Mouse (Mus musculus) adrenal gland, postnatal 25 days (tissue): ENCODE measurements around the gene Dis3l. TPM values are rescaled to one million over a fixed set of nuclear protein-coding genes. Genes with fewer than 3 reads are reported as not detected.
A peak's percentile ranks its signal among the peaks of the same experiment; 100 is the strongest.

Source experiments
- DNase-seq: peaks from one replicate; pipeline ENCODE4 v3.0.0; 2021; ENCODE audit warnings: mixed read lengths
- long read RNA-seq: library from polyadenylated mRNA; stranded (forward); transcript quantifications from one replicate; pipeline ENCODE4 v2.0.0, GENCODE M21; 2021
- total RNA-seq: library from RNA; stranded (reverse); gene quantifications from 2 replicates; pipeline ENCODE4 v1.2.3, GENCODE M21; 2021

The Dis3l gene
- total RNA-seq = 20.5 and 22.6 TPM in 2 replicates
- long read RNA-seq, transcript Dis3l-208 (17 exons, 3,575 nt) = major isoform, 24 of 29 reads
- long read RNA-seq, partial matches to known transcripts = 4 of 29 reads
- long read RNA-seq, other reads (novel, unspliced or antisense) = 1 of 29 reads

DNA sequence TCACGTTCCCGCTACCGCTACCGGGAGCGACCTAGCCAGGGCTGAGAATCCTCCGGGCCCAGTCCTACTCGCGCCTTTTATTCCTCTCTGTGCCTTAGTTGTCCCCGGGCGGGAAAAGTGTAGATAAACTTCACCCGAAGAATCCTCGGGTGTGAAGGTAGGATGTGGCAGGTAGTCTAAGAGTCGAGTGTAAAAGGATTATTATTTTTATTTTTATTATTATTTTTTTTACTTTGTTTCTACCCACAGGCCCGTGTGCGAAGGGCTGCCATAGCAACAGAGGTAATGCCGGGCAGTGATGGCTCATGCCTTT lies at the start of gene Dis3l:
Gene Dis3l (minus strand): TSS at position 35 of the 313 bp plus-strand sequence.
- DNase-seq = no peak

DNA sequence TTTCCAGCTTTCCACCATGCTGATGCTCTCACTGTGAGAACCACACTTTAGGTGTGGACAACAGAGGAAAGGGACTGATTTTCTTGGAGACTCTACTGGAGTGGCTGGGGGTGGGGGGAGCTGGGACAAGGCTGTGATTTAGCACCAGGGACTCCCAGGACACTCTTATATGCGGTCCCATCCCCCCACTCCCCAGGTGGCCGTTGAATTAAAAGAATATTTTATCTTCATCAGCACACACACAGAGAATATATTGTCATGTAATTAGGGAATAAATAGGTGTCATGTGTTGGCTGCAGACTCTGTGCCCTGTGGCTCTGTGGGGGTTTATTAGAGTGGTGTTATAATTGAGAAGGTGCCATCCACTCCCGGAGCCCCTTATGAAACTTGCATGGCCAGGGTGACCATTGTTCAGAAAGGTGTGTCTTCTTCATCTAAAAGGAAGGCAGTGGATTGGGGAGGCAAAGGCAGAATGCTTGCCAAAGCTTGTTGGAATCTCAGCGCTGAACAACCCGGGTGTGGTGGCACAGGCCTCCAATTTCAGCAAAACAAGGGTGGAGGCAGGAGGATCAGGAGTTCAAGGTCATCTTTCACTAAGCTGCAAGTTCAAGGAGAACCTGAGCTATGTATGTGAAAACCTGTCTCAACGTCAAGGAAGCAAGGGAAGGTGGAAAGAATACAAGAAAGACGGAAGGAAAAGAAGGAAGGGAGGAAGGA lies 48.6 kb upstream of the Dis3l start:
- DNase-seq = no peak

DNA sequence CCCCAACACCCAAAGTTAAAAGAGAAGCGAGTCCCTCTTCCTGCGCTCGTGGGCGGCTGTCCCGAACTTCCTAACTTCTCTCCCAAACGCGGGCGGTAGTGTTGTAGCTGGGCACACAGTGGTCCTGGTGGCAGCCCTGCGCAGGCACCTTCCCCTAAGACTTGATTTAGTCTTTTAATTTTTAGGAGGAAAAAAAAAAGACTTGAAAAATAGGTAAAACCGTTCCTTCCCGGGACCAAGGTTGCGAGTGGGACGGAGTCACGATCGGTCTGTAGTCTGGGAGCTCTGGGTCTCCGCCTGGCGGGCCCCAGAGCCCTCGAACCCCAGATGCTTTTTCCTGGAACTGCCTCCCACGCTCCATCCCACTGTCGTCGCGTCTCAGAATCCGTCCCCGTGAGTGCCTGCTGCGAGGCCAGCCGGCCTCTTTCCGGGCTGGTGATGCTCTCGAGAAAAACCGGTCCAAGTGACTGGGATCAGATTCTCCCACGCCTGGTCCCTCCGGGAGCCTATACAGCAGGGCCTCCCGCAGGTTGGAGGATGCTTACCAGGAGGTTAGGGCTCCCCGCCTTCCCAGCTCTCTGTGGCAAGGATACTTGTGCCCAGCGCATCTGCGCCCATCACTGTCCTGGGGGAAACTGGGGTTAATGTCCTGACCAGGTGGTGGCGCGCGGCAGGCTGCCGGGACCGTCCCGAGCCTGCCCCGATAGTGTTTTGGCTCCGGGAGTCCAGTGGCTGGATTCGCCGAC lies 45.6 kb upstream of the Dis3l start:
- peak; percentile 20 for DNase-seq

DNA sequence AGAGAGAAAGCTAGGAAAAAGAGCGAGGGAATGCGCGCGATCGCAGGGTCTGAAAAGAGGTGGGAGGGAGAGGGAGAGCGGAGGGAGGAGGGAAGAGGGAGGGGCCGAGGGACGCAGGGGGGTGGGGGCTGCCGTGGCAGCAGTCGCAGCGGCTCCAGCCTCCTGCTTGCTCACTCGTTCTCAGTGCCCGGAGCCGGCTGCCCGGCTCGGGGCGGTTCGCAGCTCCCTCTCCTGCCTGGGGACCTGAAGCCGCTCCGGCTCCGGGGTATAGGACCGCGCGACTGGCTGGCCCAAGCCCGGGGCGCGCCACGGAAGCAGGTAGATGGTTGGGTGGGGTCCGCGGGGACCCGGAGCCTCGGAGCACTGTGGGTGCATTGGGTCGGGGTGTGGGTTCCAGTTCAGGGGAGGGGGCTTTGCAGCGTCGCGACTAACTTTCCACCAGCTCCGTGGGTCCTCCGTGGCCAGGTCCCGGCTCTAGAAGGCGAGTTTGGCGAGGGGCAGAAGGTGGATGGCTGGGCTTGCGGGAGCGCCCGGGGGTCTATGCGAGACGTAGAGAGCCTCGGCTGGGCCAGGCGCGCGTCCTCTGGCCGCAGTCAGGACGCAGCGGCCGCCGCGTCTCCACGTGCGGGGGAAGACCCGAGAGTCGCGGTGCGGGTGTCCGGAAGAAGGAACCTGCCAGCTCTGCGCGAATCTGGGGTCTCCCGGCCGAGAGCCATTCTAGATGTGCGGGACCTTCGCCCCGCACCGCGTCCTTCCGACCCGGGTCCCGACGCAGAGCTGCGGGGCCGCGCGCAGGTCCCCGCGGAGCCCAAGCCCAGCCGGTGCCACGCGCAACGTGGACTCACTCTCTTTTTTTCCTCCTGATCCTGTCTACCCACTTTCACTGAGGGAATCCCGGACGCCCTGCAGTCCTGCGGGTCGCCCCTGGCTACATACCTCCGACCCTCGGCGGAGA lies 44.7 kb upstream of the Dis3l start, which contains the start of gene Megf11:
Gene Megf11 (plus strand): TSS at position 116 of the 955 bp plus-strand sequence.
- peak; percentile 48 for DNase-seq

DNA sequence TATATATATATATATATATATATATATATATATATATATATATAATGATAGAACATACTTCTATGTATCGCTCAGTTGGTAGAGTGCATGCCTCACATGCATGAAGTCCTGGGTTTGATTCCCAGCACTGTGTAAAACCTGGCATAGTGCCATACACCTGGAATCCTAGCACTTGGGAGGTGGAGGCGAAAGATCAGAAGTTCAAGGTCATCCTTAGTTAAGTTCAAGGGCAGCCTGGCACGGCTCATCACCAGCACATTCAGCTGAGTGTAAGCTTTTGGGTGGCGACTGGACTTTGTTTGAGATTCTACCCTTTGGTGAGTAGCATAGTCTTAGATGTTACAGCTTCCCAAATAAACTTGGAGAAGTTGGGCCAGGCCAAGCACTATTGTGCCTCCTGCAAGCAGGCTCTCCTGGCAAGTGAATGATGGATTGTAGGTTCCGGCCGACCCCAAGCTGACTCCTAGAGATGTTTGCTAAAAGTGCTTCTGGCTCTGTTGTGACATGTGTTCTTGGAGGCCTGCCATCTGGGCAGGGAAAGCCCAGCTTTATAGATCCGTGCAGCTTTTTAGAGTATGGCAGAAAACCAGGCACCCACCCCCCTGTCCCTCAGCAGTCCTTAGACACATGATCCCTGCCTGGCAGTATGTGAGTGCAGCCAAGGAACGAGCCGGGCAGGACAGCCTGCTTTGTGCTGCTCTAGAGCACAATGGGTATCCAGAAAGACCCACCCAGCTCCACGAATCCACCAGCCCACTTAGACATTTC lies 42.1 kb upstream of the Dis3l start:
- no peak for DNase-seq

DNA sequence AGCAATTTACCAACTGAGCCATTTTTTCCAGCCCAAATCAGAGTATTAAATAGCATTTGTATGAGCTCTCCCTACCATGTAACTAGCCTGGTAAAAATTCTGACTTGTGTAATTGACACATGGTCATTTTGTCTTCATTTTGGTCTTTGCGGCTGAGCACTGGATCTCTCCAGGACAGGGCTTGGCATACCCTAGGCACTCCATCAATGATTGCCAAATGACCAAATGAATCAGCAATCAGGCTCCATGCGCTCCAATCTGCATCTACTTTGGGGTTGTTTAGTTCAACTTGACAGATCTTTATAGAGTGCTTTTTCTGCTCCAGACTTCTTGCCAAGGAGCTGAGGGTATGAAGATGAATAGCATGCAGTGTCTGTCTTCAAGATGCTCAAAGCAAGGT lies 35.3 kb upstream of the Dis3l start:
- no peak for DNase-seq

DNA sequence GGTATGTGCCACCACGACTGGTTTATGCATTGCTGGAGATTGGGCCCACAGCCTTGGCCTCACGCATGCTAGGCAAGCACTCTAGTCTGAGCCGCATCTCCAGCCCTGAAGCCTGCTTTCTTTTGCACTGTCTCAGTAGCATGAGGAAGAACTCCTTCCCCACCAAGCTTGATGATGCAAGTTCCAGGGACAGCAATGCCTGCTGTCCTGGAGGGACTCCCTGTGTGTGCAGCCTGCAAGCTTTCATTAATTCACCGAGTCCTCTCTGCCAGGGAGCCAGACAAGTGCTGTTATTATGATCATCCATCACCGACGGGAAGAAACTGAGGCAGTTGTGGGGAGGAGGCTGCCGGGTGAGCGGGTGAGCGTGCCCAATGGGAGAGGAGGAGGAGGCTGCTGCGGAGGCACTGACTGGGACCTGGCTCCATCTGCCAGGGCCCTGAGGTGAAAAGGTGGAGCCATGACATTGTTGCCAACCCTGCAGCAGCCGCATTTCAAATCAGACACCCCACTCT lies 30.3 kb upstream of the Dis3l start:
- no peak for DNase-seq

DNA sequence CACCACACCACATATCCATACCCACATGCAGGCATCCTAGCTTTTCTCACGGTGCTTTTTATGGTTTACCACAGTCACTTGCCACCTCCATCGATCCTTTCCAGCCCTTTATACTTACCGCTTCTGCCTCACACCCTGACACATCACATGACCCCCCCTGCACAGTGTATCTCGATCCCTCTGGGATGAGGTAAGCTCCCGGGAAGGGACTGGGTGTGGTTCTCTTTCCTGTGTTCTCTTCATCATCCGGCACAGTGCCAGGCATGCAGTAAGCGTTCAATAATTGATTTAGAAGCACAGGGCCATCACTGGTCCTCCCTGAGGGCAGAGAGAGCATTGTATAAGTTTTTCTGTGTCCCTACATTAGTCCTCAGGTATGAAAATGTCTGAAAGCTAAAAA lies 28.8 kb upstream of the Dis3l start:
- DNase-seq = no peak

DNA sequence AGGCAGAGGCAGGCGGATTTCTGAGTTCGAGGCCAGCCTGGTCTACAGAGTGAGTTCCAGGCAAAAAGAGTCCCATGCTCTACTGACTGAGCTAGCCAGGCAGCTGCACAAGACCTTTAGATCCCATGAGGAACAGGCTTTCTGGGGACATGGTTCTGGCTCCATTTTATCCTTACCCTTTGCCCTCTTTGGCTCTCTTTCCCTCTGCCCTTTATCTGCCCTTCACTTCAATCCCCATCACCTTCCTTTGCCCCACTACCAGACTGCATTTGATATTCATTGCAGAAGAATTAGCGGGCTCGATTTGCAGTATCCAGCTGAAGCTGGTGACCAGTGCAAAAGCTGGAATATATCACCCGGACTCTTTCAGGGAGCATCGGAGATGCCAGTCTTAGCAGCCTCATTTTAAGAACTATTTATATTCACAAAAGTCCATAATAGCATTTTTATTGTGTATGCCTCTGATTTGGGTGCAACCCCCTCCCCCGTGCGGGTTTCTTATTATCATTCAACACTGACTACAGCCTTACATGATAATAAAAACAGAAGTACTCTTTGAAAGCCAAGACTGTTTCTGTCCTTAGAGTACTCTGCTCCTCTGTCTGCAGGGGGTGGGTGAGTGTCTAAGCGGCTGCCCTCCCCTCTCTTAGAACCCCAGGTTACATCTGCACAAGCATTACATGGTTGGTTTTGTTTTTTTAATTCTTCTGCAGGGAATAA lies 20.3 kb upstream of the Dis3l start:
- DNase-seq = no peak

DNA sequence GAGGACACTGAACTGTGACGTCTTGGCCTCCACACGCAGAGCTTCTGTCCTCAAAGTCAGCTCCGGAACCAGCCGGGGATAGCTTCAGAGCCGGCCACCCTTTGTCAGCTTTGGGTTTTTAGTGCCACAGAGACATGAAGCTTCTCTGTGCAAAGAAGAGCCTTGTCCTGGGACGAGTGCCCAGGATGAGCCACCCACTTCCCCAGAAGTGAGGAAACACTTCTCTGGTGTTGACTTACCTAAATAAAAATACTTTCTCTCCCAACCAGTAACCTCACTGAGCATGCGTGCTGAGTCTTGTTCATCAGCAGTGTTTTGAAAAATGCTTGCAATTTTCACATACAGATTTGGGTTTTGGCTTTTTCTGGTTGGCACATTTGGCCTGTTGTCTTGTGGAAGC lies 14.5 kb upstream of the Dis3l start:
- no peak for DNase-seq

DNA sequence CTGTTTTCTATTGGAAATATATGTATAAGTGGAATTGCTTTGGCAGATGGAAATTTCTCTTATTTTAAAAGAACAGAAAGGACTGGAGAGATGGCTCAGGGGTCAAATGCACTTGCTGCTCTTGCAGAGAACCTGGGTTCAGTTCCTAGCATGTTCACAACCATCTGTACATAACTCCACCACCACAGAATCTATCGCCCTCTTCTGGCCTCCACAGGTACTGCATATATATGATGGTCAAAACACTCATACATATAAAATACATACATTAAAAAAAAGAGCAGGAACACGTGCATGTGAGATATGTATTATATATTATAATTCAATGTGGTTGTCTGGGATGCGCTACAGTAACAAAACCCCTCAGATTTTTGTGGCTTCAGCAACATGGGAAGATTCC lies 10.1 kb upstream of the Dis3l start:
- DNase-seq = no peak

DNA sequence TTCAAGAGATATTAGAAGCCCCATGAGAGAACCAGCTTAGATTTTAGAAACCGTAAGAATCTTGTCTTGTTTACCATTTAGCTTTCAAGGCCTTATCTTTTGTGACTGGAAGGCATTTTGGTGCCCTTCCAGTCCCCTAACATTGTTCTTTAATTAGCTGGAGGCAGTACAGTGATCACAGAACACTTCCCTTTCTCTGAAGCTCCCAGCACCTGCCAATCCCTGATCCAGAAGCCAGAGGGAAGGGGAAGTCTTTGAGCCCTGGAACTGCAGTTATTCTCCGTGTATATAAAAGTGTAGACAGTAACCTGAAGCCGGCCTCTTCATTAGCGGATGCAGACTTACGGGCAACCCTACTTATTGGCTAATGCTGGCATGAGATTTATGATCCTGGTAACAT lies 8.4 kb upstream of the Dis3l start:
- no peak for DNase-seq

DNA sequence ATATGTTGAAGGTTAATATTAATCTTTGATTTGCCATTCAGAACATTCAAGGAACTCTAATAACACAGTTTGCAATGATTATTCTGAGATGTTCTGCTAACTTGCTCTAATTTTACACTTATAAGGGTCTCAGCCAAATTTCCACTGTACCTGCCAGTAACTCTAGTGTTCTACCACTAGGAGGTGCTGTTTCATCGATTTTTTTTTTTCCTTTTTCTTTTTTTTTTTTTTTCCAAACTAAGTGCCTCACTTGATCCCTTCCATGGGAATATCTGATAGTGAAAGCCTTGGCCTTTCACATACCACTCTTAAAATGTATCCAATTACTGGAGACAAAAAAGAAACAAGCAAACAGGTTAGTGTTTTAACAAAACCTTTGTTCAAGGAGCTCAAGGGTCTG lies 6.3 kb upstream of the Dis3l start:
- DNase-seq = no peak

DNA sequence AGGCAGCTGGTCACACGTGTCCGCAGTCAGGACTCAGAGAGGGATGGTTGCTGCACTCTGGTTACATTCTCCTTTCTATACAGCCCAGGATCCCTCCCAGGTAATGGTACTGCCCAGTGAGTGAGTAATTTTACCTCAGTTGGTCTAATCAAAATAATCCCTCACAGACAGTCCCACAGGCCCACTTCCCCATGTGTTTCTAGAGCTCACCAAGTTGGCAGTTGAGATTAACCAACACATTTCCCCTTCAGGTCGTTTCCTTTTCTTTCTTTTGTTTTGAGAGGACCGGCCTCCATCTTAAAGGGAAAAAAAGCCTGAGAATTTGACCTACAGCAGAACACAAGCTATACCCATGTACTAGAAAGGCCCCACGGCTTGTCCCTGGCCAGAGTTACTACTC lies 4.8 kb upstream of the Dis3l start:
- no peak for DNase-seq

DNA sequence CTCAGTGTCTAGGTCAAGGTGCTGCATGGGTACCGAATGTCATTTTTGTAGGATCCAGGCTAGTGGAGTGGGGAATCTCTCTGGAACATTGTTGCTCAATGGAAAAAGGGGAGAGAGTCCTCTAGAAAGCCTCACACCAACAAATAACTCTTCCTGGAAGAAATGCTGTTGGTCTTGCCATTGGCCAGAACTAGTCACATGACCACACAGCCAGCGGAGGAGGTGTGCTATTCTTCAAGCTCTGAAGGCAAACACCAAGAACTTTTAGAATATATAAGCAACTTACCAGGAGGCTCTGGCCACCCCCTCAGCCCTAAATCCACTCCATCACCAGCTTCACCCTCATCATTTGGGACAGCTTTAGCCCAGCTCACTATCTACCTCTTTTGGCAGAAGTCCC lies 2.6 kb upstream of the Dis3l start:
- DNase-seq = no peak

DNA sequence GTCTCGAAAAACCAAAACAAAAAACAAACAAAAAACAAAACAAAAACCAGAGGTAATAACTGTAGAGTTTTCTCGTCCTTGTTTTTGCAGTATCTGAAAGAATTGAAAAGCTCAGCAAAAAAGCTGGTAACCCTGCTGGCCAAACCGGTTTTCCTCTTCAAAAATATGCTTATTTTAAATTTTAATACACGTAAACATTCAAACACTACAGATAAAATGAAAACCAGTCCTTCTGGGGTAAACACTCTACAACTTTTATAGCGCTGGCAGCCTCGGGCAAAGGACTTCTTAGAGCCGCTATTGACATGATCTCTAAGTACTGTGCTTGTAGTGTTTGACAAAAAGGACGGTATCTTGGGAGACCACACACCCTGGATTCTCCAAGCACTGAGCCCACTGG lies 583 bp upstream of the Dis3l start:
- no peak for DNase-seq

DNA sequence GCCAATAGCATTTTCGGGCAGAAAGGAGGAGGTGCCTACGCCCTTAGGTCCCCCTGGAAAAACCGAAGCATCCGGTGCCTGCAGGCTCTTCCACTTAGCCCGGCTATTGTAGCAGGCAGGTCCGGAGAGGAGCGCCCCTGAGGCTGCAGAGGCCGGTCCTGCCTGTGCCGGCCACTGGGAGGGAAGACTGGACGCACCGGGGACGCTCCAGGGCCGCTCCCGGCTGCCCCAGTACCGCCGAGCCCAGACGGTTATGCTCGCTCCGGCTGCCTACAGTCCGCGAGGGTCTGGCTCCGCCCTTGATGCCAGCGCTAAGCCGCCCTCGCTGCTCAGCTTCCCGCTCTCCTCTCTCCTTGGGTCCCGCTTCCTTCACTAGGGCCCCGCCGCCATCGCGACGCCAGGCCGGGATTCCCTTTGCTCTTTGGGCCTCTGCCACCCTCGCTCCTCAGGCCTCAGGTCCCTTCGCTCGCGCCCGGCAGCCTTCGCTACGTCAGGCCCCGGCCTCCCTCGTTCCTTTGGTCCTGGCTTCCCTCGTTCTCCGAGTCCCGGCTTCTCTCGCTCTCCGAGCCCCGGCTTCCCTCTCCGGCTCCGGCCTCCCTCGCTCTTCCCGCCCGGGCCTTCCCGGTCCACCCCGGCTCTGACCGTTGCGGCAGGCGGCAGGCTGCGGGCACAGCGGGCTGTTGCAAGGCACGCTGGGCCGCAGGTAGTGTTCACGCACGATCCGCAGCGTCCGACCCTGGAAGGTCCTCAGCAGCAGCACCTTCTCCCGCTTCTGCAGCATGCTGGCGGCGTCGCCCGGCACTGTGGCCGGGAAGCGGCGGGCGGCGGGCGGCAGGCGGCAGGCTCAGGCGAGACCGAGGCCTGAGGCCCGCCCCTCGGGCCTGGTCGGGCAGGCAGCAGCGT lies 486 bp downstream of the Dis3l start:
- DNase-seq = peak; percentile 72

DNA sequence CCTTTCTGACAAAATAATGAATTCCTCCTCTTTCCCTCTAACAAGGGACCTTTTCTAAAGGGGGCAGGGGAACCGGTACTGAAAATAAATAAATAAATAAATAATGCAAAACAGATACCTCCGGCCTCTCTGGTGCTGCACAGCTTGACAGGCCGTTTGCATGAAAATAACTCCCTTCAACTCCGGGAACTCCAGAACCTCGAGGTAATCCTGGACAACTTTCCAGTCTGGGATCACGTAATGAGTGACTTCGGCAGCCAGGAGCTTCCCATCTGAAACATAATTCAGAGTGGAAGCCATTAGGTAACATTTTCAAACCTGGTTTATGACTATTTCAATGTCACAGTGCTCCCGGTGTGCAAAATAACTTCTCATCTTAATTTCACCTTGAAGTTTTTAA lies 1.7 kb downstream of the Dis3l start:
- DNase-seq = no peak

DNA sequence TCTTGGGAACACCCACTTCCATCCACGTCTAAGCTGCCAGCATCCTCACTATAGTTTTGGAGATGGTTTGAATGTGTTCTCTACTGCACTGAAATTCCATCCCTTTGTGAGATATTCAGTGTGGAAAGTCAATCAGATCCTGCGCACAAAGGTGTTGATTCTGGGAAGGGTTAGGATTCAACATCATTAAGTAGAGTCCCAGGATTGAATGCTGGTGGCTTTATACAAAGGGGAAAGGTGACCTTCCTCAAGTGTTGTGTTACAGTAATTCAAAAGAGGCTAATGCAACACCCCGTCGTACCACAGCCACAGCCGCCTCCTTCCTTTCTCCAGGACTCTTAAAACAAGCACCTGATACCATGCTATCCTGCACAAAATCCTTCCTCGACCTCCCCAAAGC lies 5.3 kb downstream of the Dis3l start:
- DNase-seq = no peak

DNA sequence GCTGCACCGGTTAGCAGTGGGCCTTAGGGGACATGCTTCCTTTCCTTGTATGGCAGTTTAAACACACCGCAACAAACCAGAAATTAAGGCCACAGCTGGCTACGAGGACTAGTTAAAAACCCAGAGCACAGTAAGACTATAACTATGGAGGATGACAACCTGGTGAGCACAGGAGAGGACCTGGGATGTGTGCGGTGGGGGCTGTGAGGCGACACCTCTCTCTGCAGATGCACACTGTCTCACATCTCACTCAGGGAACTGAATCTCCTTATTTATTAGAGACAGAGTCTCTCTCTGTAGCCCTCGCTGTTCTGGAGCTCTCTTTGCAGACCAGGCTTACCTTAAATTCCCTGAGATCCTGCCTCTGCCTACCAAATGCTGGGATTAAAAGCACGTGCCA lies 17.1 kb downstream of the Dis3l start:
- no peak for DNase-seq
